Mouse (Mus musculus) myocyte (in vitro differentiated cells): ENCODE measurements around the gene Cnp. TPM values are rescaled to one million over a fixed set of nuclear protein-coding genes. Genes with fewer than 3 reads are reported as not detected.
"Not testable (repeated sequence)": the region's sequence is repeated elsewhere in the genome, so short reads cannot be mapped to it uniquely, and the experiment has no call there.

Source experiments
- H3K27me3 ChIP-seq: one replicate; pipeline ENCODE4 v1.6.1; 2011; ENCODE audit not compliant: control insufficient read depth, insufficient read depth, insufficient read length
- H3K36me3 ChIP-seq: one replicate; pipeline ENCODE4 v1.6.1; 2011; ENCODE audit not compliant: control insufficient read depth, insufficient read depth
- H3K4me2 ChIP-seq: one replicate; pipeline ENCODE4 v1.6.1; 2011; ENCODE audit warnings: low read depth, control low read depth
- H3K4me3 ChIP-seq: one replicate; pipeline ENCODE4 v1.5.1; 2011; ENCODE audit warnings: mild to moderate bottlenecking, control low read depth, moderate library complexity
- H3K79me2 ChIP-seq: one replicate; pipeline ENCODE4 v1.6.1; 2011; ENCODE audit not compliant: control insufficient read depth, insufficient read depth
- H3ac ChIP-seq: one replicate; pipeline ENCODE4 v1.6.1; 2011; ENCODE audit not compliant: control insufficient read depth, insufficient read length
- CEBPB ChIP-seq: IDR thresholded peaks from 2 replicates; pipeline ENCODE4 v1.6.1; 2011; ENCODE audit warnings: mild to moderate bottlenecking, moderate library complexity; ENCODE audit not compliant: poor library complexity, insufficient read depth, severe bottlenecking
- E2F4 ChIP-seq: IDR thresholded peaks from one replicate; pipeline ENCODE4 v1.6.1; 2011; ENCODE audit warnings: mild to moderate bottlenecking, control low read depth, moderate library complexity; ENCODE audit not compliant: insufficient read depth
- MAX ChIP-seq: IDR thresholded peaks from one replicate; pipeline ENCODE4 v1.6.1; 2011; ENCODE audit warnings: low read depth, mild to moderate bottlenecking, control low read depth
- MYOD1 ChIP-seq, 3 experiments: IDR thresholded peaks; one replicate each; pipeline ENCODE4 v1.6.1; 2011; ENCODE audit warnings: control low read depth in 2 of 3, low read depth in 2 of 3, mild to moderate bottlenecking in 2 of 3, moderate library complexity in 1 of 3; ENCODE audit not compliant: insufficient read length in 2 of 3, control insufficient read depth in 1 of 3
- MYOG ChIP-seq, 3 experiments: IDR thresholded peaks; one replicate each; pipeline ENCODE4 v1.6.1; 2011; ENCODE audit warnings: control low read depth in 2 of 3, low read depth in 2 of 3, mild to moderate bottlenecking in 2 of 3; ENCODE audit not compliant: insufficient read length in 2 of 3, control insufficient read depth in 1 of 3, insufficient read depth in 1 of 3
- POLR2A ChIP-seq: IDR thresholded peaks from one replicate; pipeline ENCODE4 v1.6.1; 2011; ENCODE audit warnings: low read depth, mild to moderate bottlenecking, control low read depth, moderate library complexity; ENCODE audit not compliant: insufficient read length
- POLR2AphosphoS2 ChIP-seq: IDR thresholded peaks from one replicate; pipeline ENCODE4 v1.6.1; 2011; ENCODE audit warnings: low read depth, control low read depth; ENCODE audit not compliant: insufficient read length
- REST ChIP-seq: IDR thresholded peaks from one replicate; pipeline ENCODE4 v1.6.1; 2011; ENCODE audit warnings: mild to moderate bottlenecking, control low read depth, moderate library complexity; ENCODE audit not compliant: insufficient read depth, insufficient read length
- SRF ChIP-seq: IDR thresholded peaks from one replicate; pipeline ENCODE4 v1.6.1; 2011; ENCODE audit warnings: low read depth; ENCODE audit not compliant: control insufficient read depth, insufficient read length
- TCF12 ChIP-seq: IDR thresholded peaks from one replicate; pipeline ENCODE4 v1.6.1; 2011; ENCODE audit warnings: mild to moderate bottlenecking, control low read depth; ENCODE audit not compliant: poor library complexity, insufficient read depth, severe bottlenecking
- TCF3 ChIP-seq: IDR thresholded peaks from one replicate; pipeline ENCODE4 v1.6.1; 2011; ENCODE audit warnings: low read depth, control low read depth; ENCODE audit not compliant: insufficient read length
- USF1 ChIP-seq: IDR thresholded peaks from one replicate; pipeline ENCODE4 v1.6.1; 2011; ENCODE audit warnings: low read depth, mild to moderate bottlenecking, control low read depth, moderate library complexity
- polyA plus RNA-seq: library from polyadenylated mRNA; unstranded; fragments of >200 nt; fragmentation: generic; extraction: Trizol; gene quantifications from one replicate; pipeline ENCODE4 v1.2.1, GENCODE M21; 2012; ENCODE audit warnings: missing spikeins

Gene Cnp
- polyA plus RNA-seq, 1 experiment, result 18.5 TPM

DNA sequence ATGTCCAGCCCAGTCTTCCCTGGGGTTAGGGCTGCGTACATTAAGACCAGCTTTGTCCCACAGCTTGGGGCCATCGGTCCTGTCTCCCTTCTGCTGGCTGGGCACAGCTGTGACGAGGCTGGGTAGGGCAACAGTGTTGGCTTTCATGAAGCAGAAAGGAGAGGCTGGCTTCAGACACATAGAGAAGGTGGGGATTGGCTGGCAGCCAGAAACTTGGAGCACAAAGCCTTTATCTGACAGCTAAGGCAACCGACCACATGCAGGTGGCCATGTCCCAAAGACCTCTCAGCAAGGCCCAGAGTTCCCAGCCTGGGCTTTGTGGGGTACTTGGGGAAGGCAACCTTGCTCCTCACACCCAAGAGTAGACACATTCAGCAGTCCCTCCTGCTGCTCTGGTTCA, 7.1 kb downstream of the Cnp start:
- peaks cover 45% of the 10 kb centered on the region for H3K36me3 ChIP-seq
- H3K4me3 ChIP-seq, result no peak overlapping the region
- no peak overlapping the region for H3ac ChIP-seq
- no peak overlapping the region for H3K4me2 ChIP-seq
- H3K79me2 ChIP-seq, result no peaks in the 10 kb centered on the region
- H3K27me3 ChIP-seq, result no peaks in the 10 kb centered on the region
- TF ChIP-seq REST, result no peak
- no peak for TF ChIP-seq MAX
- no peak for TF ChIP-seq USF1
- no peak for TF ChIP-seq POLR2AphosphoS2
- TF ChIP-seq POLR2A, result no peak
- no peak for TF ChIP-seq E2F4
- TF ChIP-seq SRF, result no peak
- no peak for TF ChIP-seq MYOG (IDR thresholded peaks at IDR 0.05; ENCODE audit: control insufficient read depth in 1 of 3, insufficient read depth in 1 of 3, insufficient read length in 2 of 3, low read depth in 2 of 3)
- no peak for TF ChIP-seq TCF12
- TF ChIP-seq CEBPB, result no peak
- TF ChIP-seq TCF3, result no peak
- TF ChIP-seq MYOD1 (IDR thresholded peaks at IDR 0.05; ENCODE audit: control insufficient read depth in 1 of 3, insufficient read length in 2 of 3, low read depth in 2 of 3), result no peak

GRCm38 (mm10) chr11:100582413-100582812, 7.7 kb downstream of the Cnp start:
- not testable (repeated sequence) for H3K4me3 ChIP-seq, H3K27me3 ChIP-seq, H3K4me2 ChIP-seq, H3ac ChIP-seq, H3K79me2 ChIP-seq
- peaks cover 52% of the 10 kb centered on the region for H3K36me3 ChIP-seq

- Histone ChIP-seq H3K4me3 (no peak overlapping the region), H3K36me3 (peaks cover 53% of the 10 kb centered on the region), H3K27me3 (no peaks in the 10 kb centered on the region), H3K4me2 (no peak overlapping the region), H3K79me2 (no peaks in the 10 kb centered on the region), H3ac (no peak overlapping the region)
- TF ChIP-seq USF1 (no peak), POLR2AphosphoS2 (no peak), TCF3 (no peak), SRF (no peak), MAX (no peak), E2F4 (no peak), POLR2A (no peak), MYOD1 (IDR thresholded peaks at IDR 0.05; ENCODE audit: control insufficient read depth in 1 of 3, insufficient read length in 2 of 3, low read depth in 2 of 3) (no peak), REST (no peak), TCF12 (no peak), MYOG (IDR thresholded peaks at IDR 0.05; ENCODE audit: control insufficient read depth in 1 of 3, insufficient read depth in 1 of 3, insufficient read length in 2 of 3, low read depth in 2 of 3) (no peak), CEBPB (no peak)
Observed at GRCm38 (mm10) chr11:100582836-100583235, 8.1 kb downstream of the Cnp start.

GRCm38 (mm10) chr11:100584561-100584961, 9.9 kb downstream of the Cnp start:
- Histone ChIP-seq H3K79me2 (no peaks in the 10 kb centered on the region), H3K4me3 (no peak overlapping the region), H3K36me3 (peaks cover 61% of the 10 kb centered on the region), H3K27me3 (no peaks in the 10 kb centered on the region), H3K4me2 (no peak overlapping the region), H3ac (no peak overlapping the region)
- TF ChIP-seq TCF12 (no peak), SRF (no peak), POLR2AphosphoS2 (no peak), TCF3 (no peak), MYOD1 (IDR thresholded peaks at IDR 0.05; ENCODE audit: control insufficient read depth in 1 of 3, insufficient read length in 2 of 3, low read depth in 2 of 3) (no peak), MYOG (IDR thresholded peaks at IDR 0.05; ENCODE audit: control insufficient read depth in 1 of 3, insufficient read depth in 1 of 3, insufficient read length in 2 of 3, low read depth in 2 of 3) (no peak), USF1 (no peak), POLR2A (no peak), E2F4 (no peak)

DNA sequence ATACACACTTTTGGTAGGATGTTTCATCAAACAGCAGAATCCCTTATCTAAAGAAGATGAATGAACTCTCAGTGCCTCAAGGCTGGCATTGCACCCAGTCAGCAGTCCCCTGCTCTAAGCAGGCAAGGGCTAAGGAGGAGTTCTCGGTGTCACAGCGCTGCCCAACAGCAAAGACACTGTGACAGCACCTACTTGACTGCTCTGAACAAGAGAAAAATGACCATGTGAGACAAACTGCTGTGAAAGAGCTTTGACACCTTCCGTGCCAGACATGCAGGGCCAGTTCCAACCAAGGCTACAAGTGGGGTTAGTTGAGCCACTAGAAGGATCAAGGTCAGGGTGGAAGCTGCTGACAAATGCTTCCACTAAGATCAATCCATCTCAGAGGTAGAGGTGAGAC, 10.4 kb downstream of the Cnp start:
- no peak overlapping the region for H3K4me3 ChIP-seq
- TF ChIP-seq MYOD1 (IDR thresholded peaks at IDR 0.05; ENCODE audit: control insufficient read depth in 1 of 3, insufficient read length in 2 of 3, low read depth in 2 of 3) (no peak), USF1 (no peak), MYOG (IDR thresholded peaks at IDR 0.05; ENCODE audit: control insufficient read depth in 1 of 3, insufficient read depth in 1 of 3, insufficient read length in 2 of 3, low read depth in 2 of 3) (no peak)

GRCm38 (mm10) chr11:100588462-100588861, 13.8 kb downstream of the Cnp start:
- Histone ChIP-seq H3K36me3 (peaks cover 86% of the 10 kb centered on the region), H3K4me2 (no peak overlapping the region), H3K27me3 (no peaks in the 10 kb centered on the region), H3ac (no peak overlapping the region), H3K79me2 (no peaks in the 10 kb centered on the region), H3K4me3 (no peak overlapping the region)
- no peak for TF ChIP-seq SRF
- TF ChIP-seq USF1, result no peak
- TF ChIP-seq TCF3, result no peak
- no peak for TF ChIP-seq MYOD1 (IDR thresholded peaks at IDR 0.05; ENCODE audit: control insufficient read depth in 1 of 3, insufficient read length in 2 of 3, low read depth in 2 of 3)
- TF ChIP-seq POLR2A, result no peak
- no peak for TF ChIP-seq E2F4

More for the DNA sequence above, 10.4 kb downstream of the Cnp start:
- Histone ChIP-seq H3K4me2 (no peak overlapping the region), H3ac (no peak overlapping the region), H3K79me2 (no peaks in the 10 kb centered on the region), H3K36me3 (peaks cover 67% of the 10 kb centered on the region), H3K27me3 (no peaks in the 10 kb centered on the region)
